Mouse (Mus musculus) gastrocnemius, postnatal 36 days (tissue): Measurements from ENCODE around the gene Eef1akmt4. TPM values are rescaled to one million over a fixed set of nuclear protein-coding genes. Genes with fewer than 3 reads are reported as not detected.

Experiments
- DNase-seq, 2 experiments: peaks; one replicate each; pipeline ENCODE4 v3.0.0; 2022
- intact Hi-C: fragments of 180-260 bp; cut with DNase I; formaldehyde crosslinking; loops from one replicate; pipeline ENCODE4 v1.15.1; 2025
- long read RNA-seq, 2 experiments: library from polyadenylated mRNA; stranded (forward); transcript quantifications; one replicate each; pipeline ENCODE4 v2.0.0; 2021
- total RNA-seq, 2 experiments: library from RNA; stranded (reverse); gene quantifications; 2 replicates each; pipeline ENCODE4 v1.2.3; 2021

The Eef1akmt4 gene
- total RNA-seq, result 1 to 10 TPM; 3.7 to 5.5 TPM
- long read RNA-seq, experiment 1, transcript Eef1akmt4-201 (3 exons, 1,134 nt), result major isoform, 12 of 14 reads
- long read RNA-seq, experiment 1, partial matches to known transcripts, result 0 of 14 reads
- long read RNA-seq, experiment 1, other reads (novel, unspliced or antisense), result 2 of 14 reads
- long read RNA-seq, experiment 2, transcript Eef1akmt4-201 (3 exons, 1,134 nt), result major isoform, 16 of 20 reads
- long read RNA-seq, experiment 2, partial matches to known transcripts, result 3 of 20 reads
- long read RNA-seq, experiment 2, other reads (novel, unspliced or antisense), result 1 of 20 reads

DNA sequence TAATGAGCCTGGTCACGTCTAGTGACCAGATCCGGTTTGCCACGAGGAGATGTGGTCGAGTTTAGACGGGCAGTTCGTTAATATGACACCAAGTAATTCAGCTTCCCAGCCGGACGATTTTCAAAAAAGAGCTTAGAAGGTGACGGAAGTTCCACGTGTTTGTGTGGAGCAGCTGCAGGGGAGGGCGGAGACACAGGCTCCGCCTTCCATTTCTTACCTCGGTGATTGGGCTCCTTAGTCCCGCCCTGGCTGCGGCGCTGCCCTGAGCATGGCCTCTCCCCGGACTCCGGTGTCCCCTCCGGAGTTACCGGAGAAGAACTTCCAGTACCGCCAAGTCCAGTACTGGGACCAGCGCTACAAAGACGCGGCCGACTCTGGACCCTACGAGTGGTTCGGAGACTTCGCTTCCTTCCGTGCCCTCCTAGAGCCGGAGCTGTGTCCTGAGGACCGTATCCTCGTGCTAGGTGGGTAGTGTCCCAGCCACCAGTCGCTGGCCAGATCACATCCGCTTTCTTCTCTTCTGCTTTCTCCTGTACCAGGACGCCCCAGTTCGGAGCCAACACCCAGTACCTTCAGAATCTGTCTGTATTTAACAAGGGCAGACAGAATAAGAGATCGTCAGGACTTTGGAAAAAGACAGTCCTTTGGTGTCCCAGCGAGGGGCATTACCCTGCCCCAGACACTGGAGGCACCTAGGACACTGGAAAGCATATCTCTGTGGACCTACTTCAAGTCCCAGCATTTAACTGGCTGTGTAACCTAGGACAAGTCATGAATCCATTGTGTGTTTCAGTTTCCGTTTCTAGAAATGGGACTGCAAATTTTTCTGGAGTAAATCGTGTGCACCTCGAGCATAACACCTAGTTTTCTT is at the start of gene Eef1akmt4, which contains the start of the genes Gm49333 and Alg3:
Gene Eef1akmt4 (plus strand): TSS at position 237 of the 871 bp plus-strand sequence.
Gene Gm49333 (plus strand): TSS at position 254 of the 871 bp plus-strand sequence.
Gene Alg3 (minus strand): TSS at position 379 of the 871 bp plus-strand sequence.
- peak; percentile 78 for DNase-seq
- intact Hi-C loops, result no loop called here

DNA sequence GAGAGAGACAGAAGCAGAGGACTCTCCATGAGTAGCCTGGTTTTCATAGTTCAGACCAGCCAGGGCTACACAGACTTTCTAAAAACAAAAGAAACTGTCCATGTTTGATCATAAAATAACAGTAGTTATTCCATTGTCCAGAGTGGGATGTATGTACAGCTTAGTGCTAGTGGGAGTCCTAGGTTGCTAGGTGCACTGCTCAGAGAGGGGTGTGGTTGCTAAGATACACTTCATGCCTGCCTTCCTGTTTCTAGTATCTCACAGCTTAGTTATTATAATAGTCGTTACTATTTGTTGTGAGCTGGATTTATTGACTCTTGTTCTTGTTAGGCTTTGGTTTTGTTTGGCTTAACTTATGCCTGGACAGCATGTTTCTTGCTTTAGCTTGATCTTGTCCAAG is 46.3 kb upstream of the Eef1akmt4 start:
- intact Hi-C loops, result no loop called here

DNA sequence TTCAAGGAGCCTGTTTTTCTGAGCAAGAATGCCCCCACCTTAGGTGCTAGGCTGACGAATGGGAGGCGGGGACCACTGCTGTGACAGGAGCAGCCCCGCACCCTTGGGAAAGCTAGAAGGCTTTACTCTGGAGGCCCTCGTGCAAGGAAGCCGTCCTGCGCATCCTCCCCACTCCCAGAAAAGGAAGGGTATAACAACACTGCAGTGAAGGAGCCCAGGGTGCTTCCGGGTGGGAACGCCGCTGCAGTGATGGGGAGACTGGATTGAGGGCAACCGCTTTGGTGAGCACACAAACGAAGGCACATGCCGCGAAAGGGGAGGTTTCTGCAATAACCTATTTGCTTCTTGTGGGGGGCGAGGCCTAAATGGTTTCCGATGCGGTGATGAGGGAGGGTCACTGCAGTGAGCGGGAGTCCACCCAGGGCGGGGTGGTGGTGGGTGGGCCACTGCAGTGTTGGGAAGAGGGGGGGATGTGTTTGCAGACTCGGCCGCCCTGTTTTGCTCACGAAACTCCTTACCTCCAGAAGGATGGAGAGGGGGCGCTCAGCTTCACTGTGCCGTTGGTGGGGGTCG is 21.9 kb upstream of the Eef1akmt4 start, which contains the start of gene Vwa5b2:
Gene Vwa5b2 (plus strand): TSS at position 106 of the 573 bp plus-strand sequence.
- intact Hi-C loops, result no loop called here
- DNase-seq, result no peak

More for the DNA sequence above, 46.3 kb upstream of the Eef1akmt4 start:
- DNase-seq, result no peak

DNA sequence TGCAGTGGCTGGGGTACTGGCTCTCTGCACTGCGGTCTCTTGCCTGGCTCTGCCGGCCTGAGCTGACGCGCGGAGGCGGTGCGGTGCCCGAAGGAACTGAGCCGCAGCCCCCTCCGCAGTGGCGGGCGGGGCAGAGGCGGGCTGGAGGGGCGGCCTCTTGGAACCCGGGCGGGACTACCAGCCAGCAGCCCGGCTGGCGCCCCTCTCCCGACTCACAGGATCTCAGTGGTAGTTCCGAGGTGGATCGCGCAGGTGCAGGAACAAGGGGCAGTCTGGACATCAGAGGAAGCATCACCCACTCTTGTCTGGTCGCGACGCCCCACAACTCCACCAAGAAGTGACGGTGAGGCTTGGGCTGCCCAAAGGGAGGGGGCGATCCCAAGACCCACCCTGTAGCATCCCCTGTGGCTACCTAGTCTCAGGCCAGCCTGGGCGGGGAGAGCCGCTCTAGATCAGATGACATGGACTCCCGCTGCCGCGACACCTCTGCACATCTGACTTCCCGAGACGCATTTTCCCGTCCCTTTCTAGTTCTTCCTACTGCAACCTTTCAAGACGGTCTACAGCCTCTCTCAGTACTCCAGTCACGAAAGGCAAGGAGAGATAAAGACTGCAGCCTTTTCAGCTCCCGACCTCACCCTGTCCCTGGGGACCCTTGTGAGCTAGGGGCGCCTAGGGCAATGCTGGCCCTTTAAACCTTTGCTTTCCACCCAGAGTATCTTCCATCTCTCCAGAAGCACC is 21.3 kb upstream of the Eef1akmt4 start:
- intact Hi-C loops, result no loop called here
- no peak for DNase-seq

DNA sequence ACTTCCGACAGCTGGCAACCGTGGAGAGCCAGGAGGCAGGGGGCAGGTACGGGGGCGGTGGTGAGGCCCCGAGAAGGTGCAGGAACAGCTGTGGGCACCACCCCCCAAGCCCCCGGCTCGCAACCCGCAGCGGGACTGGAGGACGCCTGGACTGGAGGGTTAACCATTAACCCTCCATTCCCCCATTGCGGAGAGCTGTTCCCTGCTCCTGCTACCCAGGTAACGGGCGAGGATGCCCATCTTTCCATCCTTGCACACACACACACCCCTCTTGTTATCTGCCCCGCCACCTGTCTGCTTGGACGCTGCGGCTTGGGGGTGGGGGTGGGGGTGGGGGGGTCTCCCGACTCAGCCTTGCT is 20.7 kb upstream of the Eef1akmt4 start:
- DNase-seq, result no peak
- intact Hi-C loops, result no loop called here

DNA sequence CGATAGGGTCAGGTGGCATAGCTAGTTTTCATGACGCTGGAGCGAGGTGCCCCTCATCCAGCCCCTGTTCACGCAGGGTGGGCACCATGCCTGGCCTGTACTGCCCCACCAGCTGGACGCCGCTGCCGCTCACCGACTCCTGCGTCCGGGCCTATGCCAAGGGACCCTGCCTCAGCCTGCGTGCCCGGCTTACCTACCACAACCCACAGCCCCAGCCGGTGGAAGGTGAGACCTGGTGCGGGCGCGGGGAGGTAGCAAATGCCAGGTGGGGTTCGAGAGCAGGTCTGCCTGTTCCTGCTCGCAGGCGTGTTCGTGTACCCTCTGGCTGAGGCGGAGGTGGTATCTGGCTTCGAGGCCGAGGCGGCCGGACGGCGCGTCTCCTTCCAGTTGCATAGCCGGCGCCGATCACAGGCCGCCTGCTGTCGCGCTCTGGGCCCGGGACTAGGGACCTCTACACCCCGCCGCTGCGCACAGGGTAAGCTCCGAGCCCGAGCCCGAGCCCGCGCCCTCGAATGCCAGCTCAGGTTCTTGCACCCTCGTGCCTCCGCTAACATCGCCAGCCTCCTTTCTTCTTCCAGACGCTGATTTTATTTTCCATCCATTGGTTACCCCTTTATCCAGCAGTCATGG is 20.2 kb upstream of the Eef1akmt4 start:
- no peak for DNase-seq
- intact Hi-C loops, result no loop called here

DNA sequence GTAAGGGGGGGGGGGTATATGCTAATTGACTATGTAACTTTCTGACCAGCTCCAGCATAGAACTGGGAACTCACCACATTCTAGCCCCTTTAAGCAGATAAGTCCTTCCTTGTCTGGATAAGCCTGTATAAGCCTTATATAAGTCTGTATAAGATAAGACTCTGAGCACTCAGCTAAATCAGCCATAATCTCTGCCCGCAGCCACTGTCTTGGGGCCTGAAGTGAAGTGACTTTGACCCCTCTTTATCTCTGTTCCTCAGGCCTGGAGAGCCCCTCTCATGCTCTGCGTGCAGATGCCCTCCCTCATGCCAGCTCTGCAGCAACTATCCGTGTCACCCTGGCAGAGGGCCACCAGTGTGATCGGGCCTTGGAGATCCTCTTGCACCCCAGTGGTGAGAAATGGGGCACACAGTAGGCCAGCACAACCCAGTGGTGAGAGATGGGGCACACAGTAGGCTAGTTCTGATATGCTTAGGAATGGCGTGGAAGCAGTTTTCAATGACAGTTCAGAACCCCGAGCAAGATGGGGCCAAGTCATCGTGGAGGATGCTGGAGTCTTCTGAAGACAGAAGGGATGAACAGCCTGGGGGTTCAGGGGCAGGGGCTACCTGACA is 16.2 kb upstream of the Eef1akmt4 start:
- DNase-seq, result no peak
- intact Hi-C loops, result no loop called here

DNA sequence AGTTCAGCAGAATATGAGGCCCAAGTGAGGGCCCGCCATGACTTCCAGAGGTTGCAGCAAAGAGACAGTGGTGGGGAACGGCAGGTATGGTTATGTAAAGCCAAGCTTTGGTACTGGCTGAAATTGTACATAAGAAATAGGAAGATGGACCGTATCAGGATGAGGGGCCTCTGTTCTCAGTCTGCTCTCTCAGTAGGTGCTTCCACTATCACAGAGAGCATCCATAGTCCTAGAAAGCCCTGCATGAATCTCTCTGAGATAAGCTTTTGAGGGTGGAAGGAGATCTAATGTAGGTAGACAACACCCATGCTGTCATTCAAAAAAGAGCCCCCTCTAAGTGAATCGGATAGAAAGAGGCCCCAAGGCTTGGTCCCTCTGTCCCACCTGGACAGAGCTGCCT is 15.7 kb upstream of the Eef1akmt4 start:
- intact Hi-C loops, result no loop called here
- DNase-seq, result no peak

DNA sequence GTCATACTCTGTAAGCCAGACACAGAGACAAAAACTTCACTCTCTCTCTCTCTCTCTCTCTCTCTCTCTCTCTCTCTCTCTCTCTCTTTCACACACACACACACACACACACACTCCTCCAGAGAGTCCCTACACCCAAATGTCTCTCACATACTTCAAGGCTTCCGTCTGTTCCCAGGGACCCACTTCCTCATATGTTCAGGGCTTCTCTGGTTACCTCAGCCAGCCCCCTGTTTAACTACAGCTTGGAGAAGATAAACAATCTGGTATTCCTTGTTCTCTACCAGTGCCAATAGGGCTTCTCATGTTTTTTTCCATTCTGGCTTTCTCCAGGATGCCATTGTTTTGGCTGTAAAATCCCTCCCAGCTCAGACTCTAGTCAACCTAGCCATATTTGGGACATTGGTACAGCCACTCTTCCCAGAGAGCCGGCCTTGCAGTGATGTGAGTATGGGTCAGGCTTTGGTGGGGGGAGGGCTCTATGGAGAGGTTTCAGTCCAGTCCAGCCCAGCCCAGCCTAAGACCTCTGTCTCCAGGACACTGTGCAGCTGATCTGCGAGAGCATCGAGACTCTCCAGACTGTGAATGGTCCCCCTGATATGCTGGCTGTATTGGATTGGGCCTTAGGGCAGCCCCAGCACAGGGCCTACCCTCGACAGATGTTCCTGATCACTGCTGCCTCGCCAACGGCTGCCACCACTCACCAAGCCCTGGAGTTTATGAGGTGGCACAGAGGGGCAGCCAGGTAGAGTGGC is 14.5 kb upstream of the Eef1akmt4 start:
- DNase-seq, result no peak
- intact Hi-C loops, result no loop called here

DNA sequence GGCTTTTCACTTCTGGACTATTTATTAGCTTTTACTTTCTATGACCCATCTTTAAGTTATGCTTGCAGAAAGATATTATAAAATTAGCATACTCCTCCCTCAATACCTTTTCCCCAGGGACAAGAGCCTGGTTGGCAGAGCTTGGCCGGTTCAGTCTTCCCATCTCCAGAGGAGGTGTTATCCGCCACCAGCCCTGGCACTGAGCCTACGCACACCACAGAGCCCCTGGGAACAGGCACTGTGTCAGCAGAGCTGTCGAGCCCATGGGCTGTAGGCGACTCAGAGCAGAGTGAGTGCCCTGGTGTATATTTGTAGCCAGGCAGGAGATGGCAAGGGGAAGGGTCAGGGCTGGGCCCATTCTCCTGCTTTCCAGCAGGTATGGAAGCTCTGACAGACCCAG is 10.9 kb upstream of the Eef1akmt4 start:
- no peak for DNase-seq
- intact Hi-C loops, result loop anchor here (5.0 kb wide), 1 partner anchor 38 kb away; no protein-coding TSS in a partner anchor

DNA sequence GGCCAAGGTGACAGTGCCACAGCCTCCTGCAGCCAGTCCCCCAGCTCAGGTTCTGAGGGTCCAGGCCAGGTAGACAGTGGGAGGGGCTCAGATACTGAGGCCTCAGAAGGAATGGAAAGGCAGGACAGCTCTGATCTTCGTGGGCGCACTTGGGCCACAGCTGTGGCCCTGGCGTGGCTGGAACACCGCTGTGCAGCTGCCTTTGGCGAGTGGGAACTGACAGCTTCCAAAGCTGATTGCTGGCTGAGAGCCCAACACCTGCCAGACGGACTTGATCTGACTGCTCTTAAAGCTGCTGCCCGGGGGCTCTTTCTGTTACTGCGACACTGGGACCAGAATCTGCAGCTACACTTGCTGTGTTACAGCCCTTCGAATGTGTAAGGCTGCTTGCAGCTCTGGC is 6.7 kb upstream of the Eef1akmt4 start:
- intact Hi-C loops, result loop anchor here (5.0 kb wide), 1 partner anchor 42 kb away; no protein-coding TSS in a partner anchor
- DNase-seq, result no peak

DNA sequence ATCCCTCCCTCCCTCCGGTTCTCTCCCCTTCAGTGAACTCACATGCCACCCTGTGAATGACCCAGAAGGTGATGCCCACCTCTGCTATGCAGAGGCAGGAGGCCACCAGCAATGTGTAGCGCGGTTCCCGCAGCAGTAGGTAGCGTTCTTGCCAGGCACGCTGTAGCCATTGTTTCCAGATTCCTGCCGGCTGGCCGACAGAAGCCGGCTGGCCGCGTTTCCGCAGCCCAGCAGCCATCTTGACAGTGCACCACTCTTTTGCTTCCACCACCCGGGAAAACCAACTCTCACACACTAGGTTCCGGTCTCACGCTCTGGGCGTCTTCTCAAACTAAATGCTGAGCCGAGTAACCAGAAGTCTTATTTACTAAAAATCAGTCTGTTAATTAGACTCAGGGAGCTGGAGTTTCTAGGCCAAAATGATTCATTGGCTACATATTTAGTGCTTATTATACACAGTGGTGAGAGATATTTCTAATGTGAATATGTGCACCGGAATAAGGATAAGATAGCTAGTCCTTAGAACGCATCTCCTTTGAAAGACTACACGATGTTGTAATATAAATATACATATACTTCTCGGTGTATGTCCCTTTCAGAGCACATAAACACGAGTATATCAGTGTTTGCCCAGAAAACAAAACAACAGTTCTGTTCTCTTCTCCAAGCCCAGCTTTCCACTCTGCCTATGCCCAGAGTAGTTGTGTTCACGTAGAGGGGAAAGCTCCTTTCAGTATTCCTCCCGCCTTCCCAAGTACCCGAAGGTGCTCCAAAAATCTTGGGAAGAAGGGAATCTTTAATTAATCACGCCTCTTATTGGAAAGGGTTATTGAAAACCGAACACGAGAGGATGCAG is 664 bp upstream of the Eef1akmt4 start:
- peak; percentile 55 to 74 for DNase-seq
- intact Hi-C loops, result no loop called here

DNA sequence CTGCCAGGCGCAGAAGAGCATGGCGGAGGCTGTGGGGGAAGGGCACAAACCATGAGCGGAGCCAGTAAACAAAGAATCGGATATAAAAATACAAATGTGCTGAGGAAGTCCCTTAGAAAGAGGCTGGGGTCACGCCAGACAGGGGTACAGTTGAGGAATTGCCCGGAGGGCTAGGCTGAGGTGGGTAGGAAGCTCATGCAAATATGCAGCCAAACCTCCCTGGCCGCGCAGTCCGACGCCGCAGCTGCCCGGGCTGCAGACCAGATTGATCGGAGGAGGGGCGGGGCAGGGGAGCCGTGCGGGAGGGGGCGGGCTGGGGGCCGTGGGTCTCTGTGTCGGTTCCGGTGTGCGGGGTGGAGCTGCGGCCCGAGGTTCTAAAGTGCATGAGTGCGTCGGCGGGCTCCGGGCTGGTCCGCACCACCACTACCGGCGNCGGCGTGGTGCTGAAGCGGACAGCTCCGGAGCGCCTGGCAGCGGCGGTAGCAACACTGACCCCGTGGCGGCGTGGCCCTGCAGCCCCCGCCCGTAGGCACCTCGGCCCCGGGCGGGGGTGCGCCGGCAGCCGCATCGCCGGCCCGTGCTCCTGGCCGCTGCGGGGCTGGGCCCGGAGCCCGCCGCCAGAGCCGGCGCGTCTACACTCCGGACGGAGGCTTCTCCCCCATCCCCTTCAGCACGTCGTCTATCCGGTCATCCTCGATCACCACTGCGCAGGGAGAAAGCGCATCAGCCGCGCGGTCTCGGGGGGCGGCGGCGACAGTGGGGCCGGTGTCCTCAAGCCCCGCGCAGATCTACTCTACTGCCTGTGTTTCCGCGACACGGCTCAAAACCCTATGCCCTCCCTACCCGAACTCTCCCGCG is 8.4 kb downstream of the Eef1akmt4 start:
- DNase-seq, result no peak

DNA sequence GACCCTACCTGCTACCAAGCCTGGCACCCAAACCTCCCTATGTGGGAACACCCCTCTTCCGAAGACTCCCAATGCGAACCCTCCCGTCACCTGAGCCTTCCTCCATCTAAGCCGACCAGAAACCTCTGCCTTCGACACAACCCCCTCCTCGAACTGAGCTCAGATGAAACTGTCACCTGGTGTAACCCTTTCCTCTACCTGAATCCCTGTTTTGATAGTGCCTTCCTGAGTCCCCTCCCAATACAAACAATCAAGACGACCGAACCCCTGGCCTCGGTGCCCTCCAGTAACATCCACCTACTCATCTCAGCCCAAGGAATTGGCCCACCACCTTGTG is 9.0 kb downstream of the Eef1akmt4 start:
- intact Hi-C loops, result no loop called here
- DNase-seq, result no peak

More for the DNA sequence above, 8.4 kb downstream of the Eef1akmt4 start:
- intact Hi-C loops, result no loop called here

DNA sequence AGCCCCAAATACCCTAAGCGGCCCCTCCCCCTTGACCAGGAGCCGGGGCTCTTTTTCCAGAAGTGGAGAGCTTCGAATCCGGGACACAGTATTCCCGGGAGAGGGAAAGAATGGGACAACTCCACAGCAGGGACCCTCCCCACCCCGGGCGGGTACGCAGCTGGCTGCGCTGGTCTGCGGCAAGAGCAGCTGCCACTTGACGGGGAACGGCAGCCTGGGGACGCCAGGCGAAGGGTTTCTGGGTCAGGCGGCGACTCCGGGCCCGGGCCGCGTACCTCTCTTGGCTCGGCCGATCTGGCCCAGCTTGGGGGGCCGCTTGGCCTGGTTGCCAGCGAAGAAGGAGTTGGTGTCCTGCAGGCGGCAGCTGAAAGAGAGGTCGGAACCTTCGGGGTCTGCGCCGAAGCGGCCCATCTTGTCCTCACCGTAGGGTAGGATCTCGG is 9.4 kb downstream of the Eef1akmt4 start:
- intact Hi-C loops, result no loop called here
- DNase-seq, result no peak

DNA sequence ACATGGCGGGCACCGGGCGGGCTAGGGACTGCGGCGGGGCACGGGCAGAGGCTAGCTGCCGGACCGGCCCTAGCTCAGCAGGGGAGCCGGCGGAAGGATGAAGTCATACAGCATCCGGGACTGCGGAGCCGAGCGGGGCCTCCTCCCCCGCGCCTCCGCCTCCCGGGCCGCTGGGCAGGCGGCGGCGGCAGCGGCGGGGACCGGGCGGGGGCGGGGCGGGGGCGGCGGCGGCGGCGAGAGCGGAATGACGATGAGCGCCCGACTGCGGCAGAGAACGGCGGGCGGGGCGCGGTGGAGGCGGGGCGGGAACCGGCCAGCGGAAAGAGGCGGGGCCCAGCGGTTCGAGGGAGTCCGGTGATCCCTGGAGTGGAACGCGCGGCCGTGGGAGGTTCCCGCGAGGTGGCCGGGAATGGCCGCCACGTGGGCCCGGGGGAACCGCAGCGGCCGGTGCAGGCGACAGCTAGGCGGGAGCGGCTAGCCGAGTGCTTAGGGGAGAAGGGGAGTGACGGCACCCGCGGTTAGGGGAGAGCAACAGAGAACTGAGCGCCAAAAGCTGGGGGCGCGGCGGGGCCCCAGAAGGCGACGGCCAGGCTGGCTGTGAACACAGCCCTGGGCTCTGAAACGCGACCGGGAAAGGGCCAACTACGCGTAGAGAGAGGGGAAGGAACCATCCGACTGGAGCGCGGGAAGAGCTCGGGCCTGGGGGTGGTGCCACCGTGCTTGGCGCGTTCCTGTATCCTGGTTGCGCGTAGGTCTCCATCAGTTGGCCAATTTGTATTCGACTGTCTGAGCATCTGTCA is 10.0 kb downstream of the Eef1akmt4 start, which contains the start of gene Camk2n2:
Gene Camk2n2 (minus strand): TSS at position 97 of the 800 bp plus-strand sequence.
- intact Hi-C loops, result no loop called here

More for the DNA sequence above, 10.0 kb downstream of the Eef1akmt4 start, which contains the start of gene Camk2n2:
- peak; percentile 42 for DNase-seq
